Mouse (Mus musculus): ENCODE measurements around the gene Ier2. TPM values are rescaled to one million over a fixed set of nuclear protein-coding genes. Genes with fewer than 3 reads are reported as not detected.

Ier2 gene
- 10 to 100 TPM; 10.5 to 18.3 TPM for total RNA-seq (2021)

DNA sequence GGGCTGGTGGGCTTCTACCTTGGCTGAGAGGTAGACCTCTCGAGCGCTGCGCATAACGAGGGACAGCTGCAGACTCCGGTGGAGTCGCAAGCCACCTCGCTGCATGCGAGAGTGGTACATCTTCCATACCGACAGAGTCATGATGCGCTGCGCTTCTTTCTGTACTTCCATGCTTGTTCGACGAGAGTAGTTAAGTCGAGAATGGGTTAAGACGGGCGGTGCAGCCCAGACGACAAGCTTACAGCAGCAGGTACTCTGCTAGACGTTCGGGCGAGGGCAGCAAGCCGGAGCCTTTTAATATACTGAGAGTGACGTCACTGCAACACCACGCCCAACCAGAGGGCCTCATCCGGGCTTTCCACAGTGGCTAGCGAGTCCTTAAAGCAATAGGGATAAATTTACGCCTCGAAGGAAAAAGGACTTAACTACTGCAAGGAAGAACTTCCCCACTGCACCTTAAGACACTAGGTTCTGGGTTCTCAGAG is at the start of gene Ier2:
Gene Ier2 (minus strand): TSS at position 272 of the 485 bp plus-strand sequence.
- peak; percentile 93 to 98 for DNase-seq (ENCODE audit: low spot score in 2 of 2)
- intact Hi-C loops (cut with DNase I) = loop anchor here (2.0 kb wide), 1 partner anchor 24 kb away; no protein-coding TSS in a partner anchor

GRCm38 (mm10) chr8:84711933-84712758 is 49.5 kb upstream of the Ier2 start:
- intact Hi-C loops (cut with DNase I) = no loop called here
- no peak for DNase-seq (ENCODE audit: low spot score in 2 of 2)

DNA sequence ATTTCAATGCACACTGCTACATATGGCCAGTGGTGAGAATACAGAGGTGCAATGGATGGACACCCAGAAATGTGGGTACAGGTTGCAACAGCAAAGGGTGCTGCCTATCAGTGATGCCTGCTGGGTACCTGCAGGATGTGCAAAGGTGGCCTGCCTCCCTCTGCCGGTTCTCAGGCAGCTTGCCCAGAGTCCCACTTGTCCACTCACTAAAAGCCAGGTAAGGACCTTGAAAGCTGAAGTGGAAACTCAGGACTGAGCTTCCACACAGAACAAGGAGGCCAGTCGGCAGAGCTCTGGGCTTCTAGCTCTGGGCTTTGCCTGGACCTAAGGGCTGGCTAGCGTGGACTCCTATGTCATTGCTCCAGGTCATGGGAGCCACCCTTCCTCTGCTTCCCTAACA is 48.7 kb upstream of the Ier2 start:
- intact Hi-C loops (cut with DNase I) = no loop called here
- DNase-seq (ENCODE audit: low spot score in 2 of 2) = no peak

GRCm38 (mm10) chr8:84709931-84710330 is 47.3 kb upstream of the Ier2 start:
- intact Hi-C loops (cut with DNase I) = loop anchor here (2.0 kb wide), 1 partner anchor 103 kb away; no protein-coding TSS in a partner anchor
- no peak for DNase-seq (ENCODE audit: low spot score in 2 of 2)

DNA sequence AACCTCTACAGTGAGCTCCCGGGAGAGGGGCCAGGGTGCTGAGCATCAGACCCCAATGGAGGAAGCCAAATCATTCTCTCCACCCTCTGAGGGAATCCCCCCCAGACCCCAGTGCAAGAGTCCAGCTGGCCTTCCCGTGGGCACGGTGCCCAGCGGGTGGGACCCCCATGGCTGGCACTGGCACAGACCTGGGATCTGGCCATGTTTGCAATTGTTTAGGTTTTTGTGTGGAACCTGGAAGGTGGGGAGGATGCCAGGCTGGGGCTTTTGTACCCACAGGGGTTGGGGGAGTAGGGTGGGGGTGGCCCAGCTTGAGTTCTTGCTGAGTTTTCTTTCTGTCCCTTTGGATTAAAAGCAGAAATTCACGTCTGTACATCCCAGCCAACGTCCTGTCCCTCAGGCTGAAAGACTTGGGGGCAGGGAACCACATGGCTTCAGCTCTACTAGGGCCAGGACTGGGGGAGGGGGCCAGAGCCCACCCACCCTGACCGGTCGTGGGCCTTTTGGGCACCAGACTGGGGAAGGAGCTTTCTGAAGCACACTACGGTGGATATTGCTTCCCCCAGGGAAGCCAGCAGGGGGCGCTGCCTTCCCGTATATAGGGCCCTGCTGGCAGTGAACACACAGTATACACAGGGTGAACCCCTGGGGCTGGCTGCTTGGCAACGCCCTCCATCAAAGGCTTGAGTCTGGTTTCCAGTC is 46.3 kb upstream of the Ier2 start:
- DNase-seq (ENCODE audit: low spot score in 2 of 2) = peak; percentile 87 to 89
- intact Hi-C loops (cut with DNase I) = loop anchor here (2.0 kb wide), 1 partner anchor 104 kb away; no protein-coding TSS in a partner anchor

GRCm38 (mm10) chr8:84708071-84708541 is 45.5 kb upstream of the Ier2 start:
- DNase-seq (ENCODE audit: low spot score in 2 of 2) = no peak
- intact Hi-C loops (cut with DNase I) = loop anchor here (2.0 kb wide), 1 partner anchor 105 kb away; no protein-coding TSS in a partner anchor

- intact Hi-C loops (cut with DNase I) = no loop called here
- no peak for DNase-seq (ENCODE audit: low spot score in 2 of 2)
Measured at GRCm38 (mm10) chr8:84707267-84707883, 44.7 kb upstream of the Ier2 start.

GRCm38 (mm10) chr8:84706610-84707266 is 44.1 kb upstream of the Ier2 start:
- intact Hi-C loops (cut with DNase I) = no loop called here
- DNase-seq (ENCODE audit: low spot score in 2 of 2) = no peak

DNA sequence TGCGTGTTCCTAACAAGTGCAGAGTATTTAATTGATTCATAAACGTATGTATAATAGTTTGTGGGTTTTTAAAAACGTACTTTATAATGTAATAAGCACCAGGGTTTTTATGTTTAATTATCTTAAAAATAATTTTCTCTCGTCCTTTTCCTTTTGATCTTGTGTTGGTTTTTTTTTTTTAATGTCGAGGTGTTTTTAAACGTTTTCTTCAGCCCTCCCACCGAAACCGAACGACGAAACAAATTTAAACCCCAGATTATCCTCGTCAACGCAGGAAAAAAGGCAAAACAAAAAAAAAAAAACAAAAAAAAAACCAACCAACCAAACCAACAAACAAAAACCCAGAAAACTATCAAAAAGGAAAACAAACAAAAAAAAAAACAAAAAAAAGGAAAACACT is 43.3 kb upstream of the Ier2 start:
- intact Hi-C loops (cut with DNase I) = no loop called here
- DNase-seq (ENCODE audit: low spot score in 2 of 2) = no peak

DNA sequence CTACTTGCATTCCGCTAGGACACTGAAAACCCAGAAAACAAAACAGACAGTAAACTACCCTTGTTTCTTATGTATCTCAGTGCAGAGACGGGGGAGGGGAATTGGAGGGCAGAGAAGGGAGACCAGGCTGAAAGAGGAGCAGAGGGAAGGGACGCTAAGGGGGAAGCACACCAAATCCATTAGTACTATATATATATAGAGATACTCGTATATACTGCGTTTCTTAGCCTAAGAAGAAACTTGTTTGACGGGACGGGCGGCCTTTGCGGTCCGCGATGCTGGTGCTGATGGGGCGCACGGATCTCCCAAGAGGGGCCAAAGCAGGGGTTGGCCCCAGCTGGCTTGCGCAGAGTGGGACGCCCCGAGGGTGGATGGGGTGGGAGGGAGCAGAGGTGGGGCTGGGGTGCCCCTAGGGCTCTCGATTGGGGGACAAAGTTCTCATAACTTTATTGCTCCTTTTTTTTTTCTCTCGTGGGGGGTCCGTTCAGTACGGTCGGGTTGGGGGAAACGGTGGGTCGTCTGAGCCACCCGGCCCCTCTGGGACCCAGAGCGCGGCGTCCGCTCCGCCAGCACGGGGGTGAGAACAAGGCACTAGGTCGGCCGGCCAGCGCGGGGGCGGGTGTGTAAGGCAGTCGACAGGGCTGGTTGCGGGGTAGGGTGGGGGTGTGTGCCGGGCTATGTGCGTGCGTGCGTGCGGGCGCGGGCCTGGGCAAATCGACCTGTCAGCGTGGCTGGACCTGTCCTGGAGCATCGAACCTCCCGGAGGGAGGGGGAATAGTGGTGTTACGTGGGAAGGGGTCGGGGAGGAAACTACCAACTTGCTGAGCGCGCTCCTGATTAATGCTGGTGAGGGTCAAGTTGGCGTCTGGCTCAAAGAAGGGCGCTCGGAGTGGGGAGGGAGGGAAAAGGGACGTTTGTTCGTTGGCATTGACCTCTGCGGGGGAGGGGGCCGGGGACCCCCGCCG is 42.5 kb upstream of the Ier2 start:
- intact Hi-C loops (cut with DNase I) = no loop called here
- no peak for DNase-seq (ENCODE audit: low spot score in 2 of 2)

DNA sequence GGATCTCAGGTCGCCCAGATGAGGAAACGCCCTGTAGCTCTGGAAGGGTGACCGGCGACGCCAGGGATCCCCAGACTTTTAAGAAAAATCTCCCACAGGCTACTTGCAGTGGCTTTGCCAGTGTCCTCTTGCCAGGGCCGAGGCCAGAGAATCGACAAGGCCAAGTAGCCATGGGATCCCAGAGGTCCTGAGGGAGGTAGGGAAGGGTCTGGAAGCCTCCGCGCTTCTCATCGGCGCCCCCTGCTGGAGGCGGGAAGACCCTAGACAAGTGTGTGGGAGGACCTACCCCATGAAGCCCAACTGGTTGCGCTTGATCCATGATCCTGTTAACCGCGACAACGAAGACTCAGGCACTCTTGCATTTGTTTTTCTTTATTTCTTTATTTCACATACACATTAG is 41.7 kb upstream of the Ier2 start:
- DNase-seq (ENCODE audit: low spot score in 2 of 2) = peak in 1 of 2 experiments; percentile 70
- intact Hi-C loops (cut with DNase I) = no loop called here

DNA sequence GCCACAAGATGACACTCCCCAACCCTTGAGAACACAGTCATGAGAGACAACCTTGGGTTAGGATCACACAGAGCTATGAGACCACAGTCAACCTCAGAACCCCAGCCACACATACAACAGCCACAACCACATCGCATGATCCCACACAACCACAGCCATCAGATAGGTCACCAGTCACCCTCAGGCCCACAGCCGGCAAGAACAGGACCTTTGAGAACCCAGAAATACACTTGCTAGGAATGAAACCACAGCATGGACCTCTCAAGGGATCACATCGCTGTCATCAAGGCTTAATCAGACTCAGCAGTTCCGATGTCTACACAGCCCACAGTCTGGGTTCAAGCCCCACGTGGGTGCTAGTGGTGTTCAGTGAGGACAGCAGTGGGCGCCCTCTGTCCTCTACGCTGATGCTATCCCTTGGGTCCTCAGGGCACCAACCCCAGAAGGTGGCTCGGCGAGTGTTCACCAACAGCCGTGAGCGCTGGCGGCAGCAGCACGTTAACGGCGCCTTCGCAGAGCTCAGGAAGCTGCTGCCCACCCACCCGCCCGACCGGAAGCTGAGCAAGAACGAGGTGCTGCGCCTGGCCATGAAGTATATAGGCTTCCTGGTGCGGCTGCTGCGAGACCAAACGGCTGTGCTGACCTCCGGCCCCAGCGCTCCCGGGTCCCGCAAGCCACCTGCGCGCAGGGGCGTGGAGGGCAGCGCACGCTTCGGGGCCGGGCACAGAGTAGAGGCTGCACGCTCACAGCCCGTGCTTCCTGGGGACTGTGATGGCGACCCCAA is 41.0 kb upstream of the Ier2 start:
- intact Hi-C loops (cut with DNase I) = no loop called here
- DNase-seq (ENCODE audit: low spot score in 2 of 2) = no peak

DNA sequence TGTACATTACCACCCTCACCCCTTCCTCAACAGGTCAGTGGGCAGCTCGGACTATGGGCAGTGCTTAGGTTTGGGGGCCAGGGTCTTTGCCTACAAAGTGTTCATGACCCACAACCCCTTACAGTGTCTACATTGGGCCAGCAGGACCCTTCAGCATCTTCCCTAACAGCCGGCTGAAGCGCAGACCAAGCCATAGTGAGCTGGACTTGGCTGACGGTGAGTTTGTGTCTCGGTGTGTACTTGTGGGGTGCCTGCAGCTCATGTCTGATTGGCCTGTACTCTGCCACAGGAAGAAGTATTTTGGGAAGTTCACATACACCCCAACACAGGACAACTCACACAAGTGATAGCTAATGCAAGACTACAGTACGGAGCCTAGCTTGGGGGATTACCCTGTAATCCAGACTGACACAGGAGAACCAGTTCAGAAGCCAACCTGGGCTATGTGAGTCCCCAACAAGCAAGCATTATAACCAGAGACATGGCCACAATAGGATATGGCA is 40.4 kb upstream of the Ier2 start:
- intact Hi-C loops (cut with DNase I) = no loop called here
- DNase-seq (ENCODE audit: low spot score in 2 of 2) = no peak

DNA sequence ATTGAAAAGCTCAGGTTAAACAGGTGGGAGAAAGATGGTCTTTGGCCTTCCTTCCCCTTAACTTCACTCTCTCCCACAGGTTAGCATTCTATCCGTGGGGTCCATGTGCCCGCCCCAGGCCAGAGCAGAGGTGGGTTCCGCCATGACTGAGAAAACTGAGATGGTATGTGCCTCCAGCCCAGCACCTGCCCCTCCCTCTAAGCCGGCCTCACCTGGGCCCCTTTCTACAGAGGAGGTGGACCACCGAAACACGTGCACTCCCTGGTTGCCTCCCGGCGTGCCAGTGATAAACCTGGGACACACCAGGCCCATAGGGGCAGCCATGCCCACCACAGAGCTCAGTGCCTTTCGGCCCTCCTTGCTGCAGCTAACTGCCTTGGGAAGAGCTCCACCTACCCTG is 39.9 kb upstream of the Ier2 start:
- DNase-seq (ENCODE audit: low spot score in 2 of 2) = no peak
- intact Hi-C loops (cut with DNase I) = no loop called here

DNA sequence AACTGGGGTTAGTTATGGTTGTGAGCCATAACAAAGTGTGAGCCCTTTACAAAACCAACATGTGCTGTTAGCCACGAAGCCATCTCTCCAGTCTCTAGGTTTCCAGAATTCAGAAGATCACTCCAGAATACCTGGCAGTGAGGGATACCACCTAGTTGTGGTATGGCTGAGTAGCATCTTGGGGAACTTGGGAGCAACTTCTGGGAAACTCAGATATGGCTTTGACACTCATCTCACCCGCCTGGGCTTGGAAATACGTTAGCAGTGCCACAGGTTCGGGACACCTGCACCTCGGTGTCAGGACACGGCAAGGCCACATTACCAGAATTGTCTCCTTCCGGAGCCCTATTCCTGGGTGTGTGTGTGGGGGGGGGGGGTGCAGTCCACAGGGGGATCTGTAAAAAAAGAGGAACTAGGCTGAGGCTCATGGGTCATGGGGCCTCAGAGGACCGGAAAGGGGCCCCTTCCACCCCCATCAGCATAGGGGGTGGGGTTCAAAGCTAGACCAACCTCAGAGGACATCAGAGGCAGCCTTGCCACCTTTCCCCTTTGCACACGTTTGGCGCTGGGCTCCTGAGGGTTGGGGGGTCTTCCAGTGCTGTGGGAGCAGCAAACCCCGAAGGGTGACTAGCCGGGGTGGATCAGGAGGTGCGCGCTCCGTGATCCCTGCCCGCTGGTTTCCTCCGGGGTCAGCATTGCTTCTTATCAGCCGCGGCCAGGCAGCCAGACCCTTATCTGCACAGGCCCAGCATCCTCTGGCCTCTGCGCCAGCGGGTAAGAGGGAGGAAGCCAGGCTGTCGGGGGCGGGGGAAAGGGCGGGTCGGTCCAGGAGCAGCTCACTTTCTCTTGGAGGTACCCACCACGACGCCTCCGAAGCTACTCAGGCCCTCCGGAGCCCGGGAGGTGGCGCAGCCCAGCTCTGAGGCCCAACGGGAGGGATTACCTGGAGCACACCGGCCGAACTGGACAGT is 38.6 kb upstream of the Ier2 start, which contains the start of gene Lyl1:
Gene Lyl1 (plus strand): TSS at position 517 of the 971 bp plus-strand sequence.
- intact Hi-C loops (cut with DNase I) = no loop called here
- DNase-seq (ENCODE audit: low spot score in 2 of 2) = no peak

DNA sequence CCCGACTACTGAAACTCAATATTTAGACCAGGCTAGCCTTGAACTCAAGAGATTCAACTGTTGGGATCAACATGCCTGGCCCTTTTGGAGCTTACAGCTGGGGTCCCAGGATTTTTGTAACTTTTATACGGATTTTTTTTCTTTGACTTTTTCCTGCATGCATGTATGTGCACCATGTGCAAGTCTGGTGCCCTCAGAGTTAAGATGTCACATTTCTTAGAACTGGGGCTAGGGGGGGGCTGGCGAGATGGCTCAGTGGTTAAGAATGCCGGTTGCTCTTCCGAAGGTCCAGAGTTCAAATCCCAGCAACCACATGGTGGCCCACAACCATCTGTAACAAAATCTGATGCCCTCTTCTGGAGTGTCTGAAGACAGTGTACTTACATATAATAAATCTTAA is 37.9 kb upstream of the Ier2 start:
- no peak for DNase-seq (ENCODE audit: low spot score in 2 of 2)
- intact Hi-C loops (cut with DNase I) = no loop called here

Data from left cerebral cortex, postnatal 25 days (tissue).